Mouse (Mus musculus) cerebellum, adult 9-10 months (tissue): Measurements from ENCODE around the gene Cnot1.

Source experiments
- DNase-seq: peaks from one replicate; pipeline ENCODE4 v3.0.0; 2022

Gene Cnot1

DNA sequence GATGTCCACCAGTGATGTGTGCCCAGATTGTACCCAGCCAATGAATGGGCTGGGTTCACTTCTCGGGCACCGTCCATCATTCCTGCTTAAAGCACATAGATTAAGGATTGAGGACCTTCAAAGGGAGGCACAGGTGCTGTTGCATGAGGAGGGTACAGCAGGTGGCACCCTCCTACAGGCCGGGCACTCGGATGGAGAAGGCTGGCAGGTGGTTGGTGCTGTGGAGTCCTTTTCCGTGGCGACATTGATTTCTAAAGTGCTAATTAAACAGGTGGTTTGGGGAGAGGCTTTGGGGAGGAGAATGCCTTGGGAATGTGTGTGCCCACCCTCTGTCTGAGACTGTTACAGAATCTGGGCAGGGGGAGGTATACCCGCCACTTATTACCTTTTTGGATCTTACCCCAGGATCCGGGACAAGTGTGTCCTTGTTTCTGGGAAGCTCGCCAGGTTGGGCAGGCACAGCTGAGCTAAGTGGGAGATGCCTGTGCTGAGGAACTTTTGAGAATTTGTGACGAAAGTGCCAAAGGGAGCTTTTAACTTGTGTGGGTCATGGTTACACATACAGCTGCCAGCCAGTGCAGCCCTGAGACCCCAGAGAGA, 119.1 kb downstream of the Cnot1 start:
- DNase-seq: no peak

GRCm38 (mm10) chr8:95678024-95678611, 129.1 kb downstream of the Cnot1 start:
- DNase-seq: peak; percentile 21

GRCm38 (mm10) chr8:95677591-95678023, 129.7 kb downstream of the Cnot1 start:
- no peak for DNase-seq

DNA sequence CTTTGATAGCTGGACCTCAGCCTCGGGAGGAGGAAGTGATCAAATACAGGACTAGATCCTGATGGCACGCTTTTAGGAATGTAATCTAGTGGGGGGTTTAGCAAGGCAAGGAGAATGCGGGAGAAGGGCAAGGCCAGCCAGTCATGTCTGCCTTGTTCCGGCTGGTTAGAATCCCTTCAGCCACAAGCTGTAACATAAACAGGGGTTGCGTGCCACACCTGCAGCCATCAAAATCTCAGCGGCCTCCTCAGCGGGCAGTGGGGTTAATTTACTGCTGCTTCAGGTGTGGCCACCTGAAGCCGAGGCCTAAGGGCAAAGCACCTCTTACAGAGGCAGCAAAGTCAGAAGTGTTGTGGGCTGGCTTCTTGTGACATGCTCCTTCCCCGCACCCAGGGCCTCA, 130.6 kb downstream of the Cnot1 start, which contains the start of gene Ndrg4:
Gene Ndrg4, plus strand, starts transcription at position 350 of the 400 bp plus-strand sequence.
- no peak for DNase-seq

GRCm38 (mm10) chr8:95672811-95673210, 134.5 kb downstream of the Cnot1 start:
- no peak for DNase-seq

DNA sequence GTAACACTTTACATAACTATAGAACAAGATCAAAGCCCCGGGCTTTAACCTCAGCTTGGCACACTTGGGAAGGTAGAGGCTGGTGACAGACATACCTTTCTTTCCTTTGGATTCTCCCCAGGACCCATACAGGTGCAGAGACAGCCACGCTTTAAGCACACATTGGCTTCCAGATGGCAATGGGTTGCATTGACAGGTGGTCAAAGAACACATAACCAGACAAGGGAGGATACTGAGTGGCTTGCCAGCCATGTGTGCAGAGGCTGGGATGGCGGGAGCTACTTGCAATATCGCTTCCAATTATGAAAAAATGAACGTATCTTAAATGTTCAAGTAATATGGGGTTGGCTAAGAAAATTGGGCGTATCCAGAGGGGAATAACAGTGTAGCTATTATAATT, 135.4 kb downstream of the Cnot1 start:
- no peak for DNase-seq

GRCm38 (mm10) chr8:95669967-95670366, 137.3 kb downstream of the Cnot1 start:
- DNase-seq: no peak
